Mouse (Mus musculus) cerebellum, adult 2 months (tissue): Measurements from ENCODE around the gene Hcfc1r1. TPM values are rescaled to one million over a fixed set of nuclear protein-coding genes. Genes with fewer than 3 reads are reported as not detected.
A peak's percentile ranks its signal among the peaks of the same experiment; 100 is the strongest.

Experiments
- DNase-seq, 2 experiments: peaks; one replicate each; pipeline ENCODE4 v3.0.0; 2021
- H3K27ac ChIP-seq: fragments of 200-500 bp; 2 replicates; pipeline ENCODE4 v1.5.1; 2012; ENCODE audit warnings: low read length, control low read depth, inconsistent platforms; ENCODE audit not compliant: insufficient read depth
- H3K27me3 ChIP-seq: fragments of 200-500 bp; 2 replicates; pipeline ENCODE4 v1.6.1; 2012; ENCODE audit warnings: inconsistent platforms, mild to moderate bottlenecking, low read length, moderate library complexity; ENCODE audit not compliant: control insufficient read depth, insufficient read depth
- H3K4me1 ChIP-seq: fragments of 200-500 bp; 2 replicates; pipeline ENCODE4 v1.6.1; 2011; ENCODE audit warnings: low read length; ENCODE audit not compliant: control insufficient read depth, insufficient read depth
- H3K4me3 ChIP-seq: fragments of 200-500 bp; replicated peaks from 2 replicates; pipeline ENCODE3; 2011; ENCODE audit warnings: mild to moderate bottlenecking, low read depth, low read length, control low read depth; ENCODE audit not compliant: insufficient read depth
- CTCF ChIP-seq: fragments of 200-500 bp; IDR thresholded peaks from 2 replicates; pipeline ENCODE4 v1.5.1; 2011; ENCODE audit warnings: low read depth, mild to moderate bottlenecking, control low read depth, low read length, moderate library complexity, borderline replicate concordance; ENCODE audit not compliant: insufficient read depth
- POLR2A ChIP-seq: fragments of 200-500 bp; IDR thresholded peaks from 2 replicates; pipeline ENCODE4 v1.6.1; 2011; ENCODE audit warnings: low read length, control low read depth, borderline replicate concordance; ENCODE audit not compliant: insufficient read depth
- whole genome bisulfite sequencing: fragments of 180-500 bp; shearing (Covaris S2); methylation state at CpG from one replicate; pipeline ENCODE4 v1.1.7; 2018; 5-methylcytosine and 5-hydroxymethylcytosine counted together
- polyA plus RNA-seq: library from polyadenylated mRNA; depleted of rRNA; stranded (reverse); fragments of >200 nt; gene quantifications from 2 replicates; pipeline ENCODE4 v1.2.3, GENCODE M21; 2012

The Hcfc1r1 gene
- polyA plus RNA-seq, 1 experiment: 173 TPM

DNA sequence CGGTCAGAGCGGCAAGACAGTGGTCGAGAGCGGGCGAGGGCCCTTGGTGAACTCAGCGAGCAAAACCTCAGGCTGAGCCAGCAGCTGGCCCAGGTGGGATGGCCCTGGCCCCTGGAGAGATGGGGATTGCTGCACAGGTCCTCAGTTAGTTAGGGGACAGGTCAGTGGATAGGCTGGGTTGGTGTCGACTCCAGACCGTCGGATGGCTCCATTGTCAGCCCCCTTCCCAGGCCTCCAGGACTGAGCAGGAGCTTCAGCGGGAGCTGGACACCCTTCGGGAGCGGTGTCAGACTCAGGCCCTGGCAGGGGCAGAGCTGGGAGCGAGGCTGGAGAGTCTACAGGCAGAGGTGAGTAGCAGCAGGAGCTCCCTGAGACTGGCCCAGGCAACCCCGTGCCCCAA is 7.9 kb upstream of the Hcfc1r1 start:
- 76% methylated on average over 14 of the region's 14 CpGs for WGBS
- H3K27ac ChIP-seq: no peak overlapping the region
- H3K4me1 ChIP-seq: peaks cover 1% of the 10 kb centered on the region; the same call in 1 of the 2 replicates
- no peaks in the 10 kb centered on the region; the same call in 1 of the 2 replicates for H3K27me3 ChIP-seq
- no peak for DNase-seq
- H3K4me3 ChIP-seq: no peak overlapping the region
- TF ChIP-seq POLR2A: no peak
- no peak for TF ChIP-seq CTCF

DNA sequence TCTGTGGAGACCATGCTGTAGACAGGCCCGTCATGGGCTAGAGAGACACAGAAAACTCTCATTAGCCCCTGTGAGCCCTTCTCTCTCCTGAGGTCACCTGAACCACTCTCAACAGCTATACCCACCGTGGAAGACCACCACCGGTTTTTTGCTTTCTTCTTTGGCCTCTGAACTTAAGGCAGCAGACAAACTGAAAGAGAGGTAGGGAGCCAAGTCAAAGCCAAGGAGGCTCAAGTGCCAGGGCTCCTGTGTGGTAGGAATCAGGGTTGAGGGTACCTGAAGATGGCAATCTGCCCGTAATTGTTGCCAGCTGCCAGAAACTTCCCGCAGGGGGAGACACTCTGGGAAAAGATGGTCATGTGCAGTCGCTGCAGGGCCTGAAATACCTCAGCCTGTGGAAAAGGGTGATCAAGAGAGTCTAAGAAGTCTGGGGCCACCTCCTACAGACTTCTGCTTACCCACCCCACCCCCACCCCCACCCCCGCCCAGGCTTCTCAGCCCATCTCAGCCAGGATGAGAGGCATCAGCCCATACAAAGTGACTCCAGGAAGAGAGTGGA is 2.8 kb upstream of the Hcfc1r1 start:
- Histone ChIP-seq H3K27me3 (no peaks in the 10 kb centered on the region), H3K27ac (no peak overlapping the region), H3K4me1 (no peaks in the 10 kb centered on the region; the same call in 1 of the 2 replicates), H3K4me3 (no peak overlapping the region)
- peak in 1 of 2 experiments; percentile 12 for DNase-seq
- 86% methylated on average over 7 of the region's 7 CpGs for WGBS
- TF ChIP-seq CTCF (no peak), POLR2A (no peak)

DNA sequence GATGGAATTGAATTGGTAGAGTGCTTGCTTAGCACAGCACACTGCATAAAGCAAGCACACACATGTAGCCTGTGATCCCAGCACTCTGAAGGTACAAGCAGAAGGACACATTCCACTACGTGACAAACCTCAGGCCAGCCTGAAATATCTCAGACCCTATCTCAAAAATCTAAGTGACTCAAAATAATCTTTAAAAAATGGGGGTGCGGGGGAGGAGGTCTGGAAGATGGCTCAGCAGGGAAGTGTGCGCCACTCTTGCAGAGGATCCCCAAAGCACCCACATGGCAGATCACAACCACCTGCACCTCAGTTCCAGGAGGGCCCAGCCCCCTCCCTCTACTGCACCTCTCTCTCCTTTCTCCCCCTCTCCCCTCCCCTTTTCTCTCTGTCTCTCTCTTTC is 1.9 kb upstream of the Hcfc1r1 start:
- peak in 1 of 2 experiments; percentile 7 for DNase-seq
- no peak overlapping the region for H3K4me3 ChIP-seq
- H3K27me3 ChIP-seq: no peaks in the 10 kb centered on the region
- no peaks in the 10 kb centered on the region; the same call in 1 of the 2 replicates for H3K4me1 ChIP-seq
- 95% methylated on average over 3 of the region's 3 CpGs for WGBS
- TF ChIP-seq CTCF (no peak), POLR2A (no peak)
- H3K27ac ChIP-seq: no peak overlapping the region

DNA sequence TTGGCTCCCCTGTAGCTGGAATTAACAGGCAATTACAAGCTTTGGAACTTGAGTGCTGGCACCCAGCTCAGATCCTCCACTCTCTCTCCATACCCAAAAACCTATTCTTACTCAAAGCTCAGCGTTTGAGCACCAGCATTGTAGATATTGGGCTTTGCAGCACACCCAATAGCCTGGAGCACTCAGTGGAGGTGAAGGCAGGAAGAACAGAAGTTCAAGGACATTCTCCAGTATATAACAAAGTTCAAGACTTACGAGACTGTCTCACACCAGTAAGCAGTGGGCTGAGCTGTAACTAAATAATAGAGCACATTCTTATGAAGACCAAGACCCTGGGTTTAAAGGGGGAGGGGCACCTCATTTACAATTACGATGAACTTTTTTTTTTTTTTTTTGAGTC is 635 bp upstream of the Hcfc1r1 start:
- no peak overlapping the region for H3K4me3 ChIP-seq
- no peak overlapping the region for H3K27ac ChIP-seq
- TF ChIP-seq POLR2A (no peak), CTCF (no peak)
- DNase-seq: peak in 1 of 2 experiments; percentile 20
- no peaks in the 10 kb centered on the region for H3K27me3 ChIP-seq
- 60% methylated on average over 3 of the region's 3 CpGs for WGBS
- H3K4me1 ChIP-seq: no peaks in the 10 kb centered on the region; the same call in 1 of the 2 replicates

DNA sequence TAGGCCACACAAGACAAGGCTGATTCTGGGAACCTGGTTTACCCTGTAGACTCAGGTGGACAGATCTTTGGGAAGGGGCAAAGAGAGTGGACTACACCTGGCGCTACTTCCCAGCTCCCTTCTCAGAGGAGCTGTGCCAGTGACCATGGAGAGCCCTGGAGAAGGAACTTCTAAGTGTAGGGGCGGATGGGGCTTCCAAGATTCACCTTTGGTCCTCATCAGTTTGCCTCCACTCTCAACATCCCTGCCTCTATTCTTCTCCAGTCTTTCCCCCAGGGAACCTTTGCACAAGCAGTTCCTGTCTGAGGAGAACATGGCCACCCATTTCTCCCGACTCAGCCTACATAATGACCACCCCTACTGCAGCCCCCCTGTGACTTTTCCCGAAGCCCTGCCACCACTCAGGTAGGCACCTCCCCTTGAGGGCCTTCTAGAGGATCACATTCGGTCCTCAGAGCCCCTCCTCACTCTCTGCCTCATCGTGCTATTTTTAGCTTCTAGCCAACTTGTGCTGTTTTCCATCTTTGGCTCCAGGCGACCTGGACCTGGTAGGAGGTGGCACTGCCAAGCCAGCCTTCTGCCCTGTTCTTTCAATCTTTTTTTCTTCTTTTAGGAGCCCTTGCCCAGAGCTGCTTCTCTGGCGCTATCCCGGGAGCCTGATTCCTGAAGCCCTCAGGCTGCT is 1.0 kb downstream of the Hcfc1r1 start:
- 9% methylated on average over 9 of the region's 9 CpGs for WGBS
- Histone ChIP-seq H3K4me3 (peak overlapping the region; percentile 67), H3K4me1 (no peaks in the 10 kb centered on the region; the same call in 1 of the 2 replicates), H3K27ac (peak overlapping the region; percentile 60), H3K27me3 (no peaks in the 10 kb centered on the region)
- DNase-seq: peak; percentile 64 to 78
- TF ChIP-seq POLR2A (no peak), CTCF (no peak)

DNA sequence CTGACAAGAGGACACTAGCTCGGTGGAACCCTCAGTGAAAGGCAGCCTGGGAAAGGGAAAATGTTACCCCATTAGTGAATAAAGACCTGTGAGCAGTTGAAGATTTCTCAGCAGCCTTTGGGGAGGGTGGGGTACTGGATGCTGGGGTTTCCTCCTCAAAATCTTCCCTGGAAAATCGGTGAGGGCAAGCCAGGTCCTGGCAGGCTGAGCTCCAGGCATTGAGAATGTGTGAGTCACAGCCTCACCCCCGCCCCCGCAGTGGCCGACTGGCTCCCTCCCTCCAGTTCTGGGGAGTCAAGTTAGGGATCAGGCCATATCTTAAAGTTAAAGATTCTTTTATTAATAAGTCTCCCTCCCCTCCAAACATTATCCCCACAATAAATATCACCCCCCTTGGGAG is 1.7 kb downstream of the Hcfc1r1 start:
- Histone ChIP-seq H3K4me3 (peak overlapping the region; percentile 67), H3K4me1 (no peaks in the 10 kb centered on the region; the same call in none of the 2 replicates), H3K27ac (peak overlapping the region; percentile 60), H3K27me3 (no peaks in the 10 kb centered on the region)
- peak; percentile 69 to 81 for DNase-seq
- no peak for TF ChIP-seq POLR2A
- TF ChIP-seq CTCF: no peak
- WGBS: 9% methylated on average over 5 of the region's 5 CpGs

DNA sequence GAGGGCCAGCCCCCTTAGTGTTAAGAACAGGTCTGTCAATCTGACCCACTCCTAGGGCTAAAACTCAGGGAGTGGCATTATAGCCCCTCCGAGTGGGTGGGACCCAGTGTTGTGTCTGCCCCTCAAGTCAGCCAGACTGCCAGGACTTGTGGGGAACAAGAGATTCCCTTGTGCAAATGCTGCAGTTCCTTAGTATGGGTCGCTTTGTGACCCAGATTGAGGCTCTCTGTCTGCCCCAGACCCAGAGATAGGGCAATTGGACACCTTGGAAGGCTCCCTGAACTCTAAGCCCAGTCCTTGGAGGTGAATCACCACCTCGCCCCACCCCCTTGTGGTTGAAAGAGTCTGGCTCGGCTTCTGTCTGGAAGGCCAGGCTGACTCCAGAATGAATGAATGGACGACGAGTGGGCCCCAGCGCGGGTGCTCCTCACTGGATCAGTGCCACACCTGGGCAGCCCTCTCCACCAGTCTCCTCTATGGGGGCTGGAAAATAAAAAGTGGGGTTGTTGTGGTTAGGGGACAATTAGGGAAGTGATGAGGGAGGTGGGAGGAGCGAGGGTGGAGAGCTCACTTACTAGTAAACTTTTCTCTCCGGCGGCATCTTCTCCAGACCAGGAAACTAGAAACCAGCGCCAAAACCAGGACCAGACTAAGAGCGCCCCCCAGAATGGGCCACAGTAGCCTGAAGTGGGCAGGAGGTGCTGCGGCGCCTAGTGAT is 2.3 kb downstream of the Hcfc1r1 start:
- H3K4me3 ChIP-seq: peak overlapping the region; percentile 67
- TF ChIP-seq CTCF: no peak
- no peak for TF ChIP-seq POLR2A
- no peaks in the 10 kb centered on the region for H3K27me3 ChIP-seq
- WGBS: 12% methylated on average over 15 of the region's 15 CpGs
- H3K27ac ChIP-seq: peak overlapping the region; percentile 60
- no peaks in the 10 kb centered on the region; the same call in none of the 2 replicates for H3K4me1 ChIP-seq
- peak; percentile 67 to 71 for DNase-seq
